Mouse (Mus musculus) large intestine, adult 2 months (tissue): ENCODE measurements around the gene Sirt5. TPM values are rescaled to one million over a fixed set of nuclear protein-coding genes. Genes with fewer than 3 reads are reported as not detected.

Source experiments
- DNase-seq: peaks from one replicate; pipeline ENCODE4 v3.0.0-alpha.2; 2012; ENCODE audit warnings: low read depth, low spot score
- WGBS: fragments of 180-500 bp; shearing (Covaris S2); methylation state at CpG from one replicate; pipeline ENCODE4 v1.1.7; 2018; 5-methylcytosine and 5-hydroxymethylcytosine counted together
- polyA plus RNA-seq: library from polyadenylated mRNA; depleted of rRNA; stranded (reverse); fragments of >200 nt; gene quantifications from 2 replicates; pipeline ENCODE4 v1.2.3, GENCODE M21; 2012; rRNA removed

Sirt5 gene
- polyA plus RNA-seq, result 4.0 and 6.0 TPM in 2 replicates

DNA sequence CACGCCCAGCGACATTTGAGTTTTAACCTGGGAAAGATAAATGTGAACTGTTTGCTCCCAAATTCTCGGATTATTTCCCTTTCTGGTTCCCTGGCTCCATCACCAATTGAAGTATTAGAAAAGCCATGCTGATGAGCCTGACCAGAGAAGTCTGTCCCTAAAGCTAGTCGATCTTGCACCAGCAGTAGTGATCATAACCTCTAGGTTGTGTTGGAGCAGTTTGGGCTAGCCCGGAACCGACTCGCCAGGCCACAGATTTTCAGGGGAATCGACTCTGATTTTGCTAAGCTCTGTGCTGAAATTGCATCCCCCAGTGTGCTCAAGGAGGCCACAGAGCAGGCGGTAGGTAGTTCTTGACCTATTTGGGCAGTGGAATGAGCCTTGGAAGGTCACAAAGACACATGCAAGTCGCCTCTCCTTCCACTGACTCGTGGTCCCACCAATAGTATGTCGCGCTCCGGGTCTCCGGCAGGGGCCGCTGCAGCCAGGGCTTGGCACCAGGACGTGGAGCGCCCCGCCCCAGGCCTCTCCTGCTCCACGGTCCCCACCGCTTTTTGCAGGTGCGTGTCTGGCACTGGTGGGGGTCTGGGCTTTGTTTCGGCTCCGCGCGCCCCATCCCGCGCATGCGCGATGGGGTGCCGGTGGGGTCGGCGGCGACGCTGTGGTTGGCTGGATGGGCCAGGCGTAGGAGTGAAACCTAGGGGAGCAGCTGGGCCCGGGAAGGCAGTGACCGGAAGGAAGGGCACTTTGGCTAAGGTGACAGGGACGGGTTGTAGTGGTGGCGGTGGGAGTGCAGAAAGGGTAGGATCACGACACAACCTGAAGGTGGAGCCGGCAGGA is at the start of gene Sirt5:
Gene Sirt5 (plus strand): TSS at position 512 of the 840 bp plus-strand sequence.
- WGBS, result 15% methylated on average over 42 of the region's 42 CpGs

DNA sequence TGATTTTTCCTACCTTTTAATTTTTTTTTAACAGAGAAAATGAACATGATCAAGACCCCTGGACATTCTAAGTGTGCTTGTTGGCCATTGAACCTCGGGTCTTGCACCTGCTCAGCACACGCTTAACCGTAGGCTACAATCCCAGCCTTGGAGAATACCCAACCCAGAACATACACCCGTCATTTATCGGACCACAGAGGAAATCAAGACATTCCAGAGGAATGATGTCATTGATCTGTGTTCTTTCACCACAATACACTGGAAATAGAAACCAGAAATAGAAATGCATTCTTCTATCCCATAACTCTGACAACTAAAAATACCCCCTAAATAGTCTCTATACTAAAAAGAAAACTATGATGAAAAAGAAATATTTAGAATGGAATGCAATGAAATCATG is 47.9 kb upstream of the Sirt5 start:
- DNase-seq, result no peak
- WGBS, result 55% methylated on average over 5 of the region's 5 CpGs

More for the DNA sequence above, at the start of gene Sirt5:
- peak; percentile 63 for DNase-seq

DNA sequence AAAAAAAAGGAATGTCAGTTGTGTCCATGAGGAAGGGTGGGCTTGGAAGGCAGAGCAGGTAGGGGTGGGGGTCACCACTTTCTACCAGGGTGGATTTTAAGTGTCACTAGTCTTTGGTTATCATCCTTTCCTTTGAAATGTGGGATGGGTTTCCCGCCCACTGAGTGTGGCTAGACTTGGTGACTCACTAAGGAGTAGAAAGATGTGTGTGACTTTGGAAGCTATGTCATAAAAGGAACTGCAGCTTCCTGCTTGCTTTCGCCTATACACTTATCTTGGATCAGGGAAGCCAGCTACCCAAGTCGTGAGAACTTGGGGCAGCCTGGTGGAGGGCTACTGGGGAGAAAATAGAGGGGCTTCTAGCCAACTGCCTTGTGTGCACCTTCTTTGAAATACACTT is 45.9 kb upstream of the Sirt5 start:
- WGBS, result 49% methylated on average over 3 of the region's 3 CpGs

DNA sequence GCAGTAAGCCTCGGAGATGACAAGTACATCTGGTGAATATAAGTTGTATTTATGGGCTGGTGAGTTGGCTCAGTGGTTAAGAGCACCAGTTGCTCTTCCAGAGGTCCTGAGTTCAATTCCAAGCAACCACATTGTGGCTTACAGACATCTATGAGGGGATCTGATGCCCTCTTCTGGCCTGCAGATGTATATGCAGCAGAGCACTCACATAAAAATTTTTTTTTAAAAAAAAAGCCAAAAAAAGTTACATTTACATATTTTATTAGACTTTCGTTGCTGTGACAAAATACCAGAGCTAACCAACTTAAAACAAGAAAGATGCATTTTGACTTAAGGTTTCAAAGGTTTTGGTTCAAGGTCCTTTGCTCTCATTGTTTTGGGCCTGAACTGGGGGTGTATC is 43.8 kb upstream of the Sirt5 start:
- 69% methylated on average over 2 of the region's 2 CpGs for WGBS
- DNase-seq, result no peak

More for the DNA sequence above, 45.9 kb upstream of the Sirt5 start:
- DNase-seq, result no peak

DNA sequence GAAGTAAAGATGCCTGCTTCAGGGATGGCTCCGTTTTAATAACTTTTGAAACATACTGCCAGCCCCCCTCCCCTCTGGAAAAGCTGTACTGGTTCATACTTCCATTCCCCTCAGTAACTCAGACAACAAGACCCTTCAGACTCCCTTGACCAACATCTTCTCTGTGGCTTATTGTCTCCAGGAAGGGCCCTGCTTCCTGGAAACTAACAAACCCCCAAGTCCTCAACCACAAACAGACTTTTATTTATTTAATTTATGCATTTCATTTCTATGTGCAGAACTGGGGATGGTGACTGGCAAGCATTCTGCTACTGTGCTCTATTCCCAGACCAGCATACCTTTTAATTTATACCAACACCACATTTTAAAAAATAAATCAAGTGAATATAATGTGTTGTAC is 39.9 kb upstream of the Sirt5 start:
- DNase-seq, result no peak
- WGBS, result 51% methylated on average over 1 of the region's 1 CpGs

DNA sequence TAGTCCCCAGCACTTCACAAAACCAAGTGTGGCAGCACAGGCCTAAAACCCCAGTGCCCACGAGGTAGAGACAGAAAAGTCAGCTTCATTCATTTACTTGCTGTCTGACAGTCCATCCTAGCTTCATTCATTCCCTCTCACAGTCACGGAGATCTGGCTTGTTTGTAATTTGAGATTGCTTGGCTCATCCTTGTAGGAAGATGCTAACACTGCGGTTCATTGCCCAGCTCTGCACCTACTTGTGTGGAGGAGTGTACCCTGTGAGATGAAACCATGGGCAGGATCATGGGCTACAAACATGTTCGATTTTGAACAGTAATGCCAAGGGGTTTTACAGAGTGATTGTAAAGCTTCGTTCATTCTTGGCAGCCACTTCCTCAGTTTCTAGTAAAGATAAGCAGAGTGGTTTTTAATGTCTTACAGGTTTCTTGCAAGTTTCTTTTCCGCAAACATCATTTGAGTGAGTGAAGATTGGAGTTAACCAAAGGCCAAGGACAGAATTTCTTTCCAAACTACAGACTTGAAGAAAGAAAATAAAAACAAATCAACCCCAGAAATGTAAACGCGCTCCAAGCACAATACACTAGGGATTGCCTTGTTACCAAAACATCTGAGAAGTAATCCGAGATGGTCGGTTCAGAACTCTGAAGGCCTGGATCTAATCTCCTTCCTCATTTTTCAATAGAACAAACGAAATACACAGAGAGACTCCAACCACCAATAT is 33.4 kb upstream of the Sirt5 start:
- DNase-seq, result no peak
- 42% methylated on average over 11 of the region's 11 CpGs for WGBS

DNA sequence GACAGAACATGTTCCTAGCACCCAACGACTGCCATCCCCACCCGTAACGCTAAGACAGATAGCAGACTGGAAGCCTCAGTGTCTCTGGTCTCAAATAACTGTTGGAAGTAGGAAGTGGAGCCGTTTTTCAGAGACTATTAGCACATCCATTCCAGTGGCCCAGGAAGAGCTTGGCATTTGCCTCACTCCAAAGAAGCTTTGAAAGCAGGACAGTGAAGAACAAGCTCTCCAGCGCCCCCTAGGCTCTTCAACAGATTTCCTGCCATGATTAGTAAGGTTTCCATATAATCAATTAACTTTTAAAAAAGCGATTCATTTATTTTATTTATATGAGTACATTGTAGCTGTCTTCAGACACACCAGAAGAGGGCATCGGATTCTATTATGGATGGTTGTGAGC is 32.7 kb upstream of the Sirt5 start:
- DNase-seq, result no peak
- WGBS, result 46% methylated on average over 7 of the region's 7 CpGs

DNA sequence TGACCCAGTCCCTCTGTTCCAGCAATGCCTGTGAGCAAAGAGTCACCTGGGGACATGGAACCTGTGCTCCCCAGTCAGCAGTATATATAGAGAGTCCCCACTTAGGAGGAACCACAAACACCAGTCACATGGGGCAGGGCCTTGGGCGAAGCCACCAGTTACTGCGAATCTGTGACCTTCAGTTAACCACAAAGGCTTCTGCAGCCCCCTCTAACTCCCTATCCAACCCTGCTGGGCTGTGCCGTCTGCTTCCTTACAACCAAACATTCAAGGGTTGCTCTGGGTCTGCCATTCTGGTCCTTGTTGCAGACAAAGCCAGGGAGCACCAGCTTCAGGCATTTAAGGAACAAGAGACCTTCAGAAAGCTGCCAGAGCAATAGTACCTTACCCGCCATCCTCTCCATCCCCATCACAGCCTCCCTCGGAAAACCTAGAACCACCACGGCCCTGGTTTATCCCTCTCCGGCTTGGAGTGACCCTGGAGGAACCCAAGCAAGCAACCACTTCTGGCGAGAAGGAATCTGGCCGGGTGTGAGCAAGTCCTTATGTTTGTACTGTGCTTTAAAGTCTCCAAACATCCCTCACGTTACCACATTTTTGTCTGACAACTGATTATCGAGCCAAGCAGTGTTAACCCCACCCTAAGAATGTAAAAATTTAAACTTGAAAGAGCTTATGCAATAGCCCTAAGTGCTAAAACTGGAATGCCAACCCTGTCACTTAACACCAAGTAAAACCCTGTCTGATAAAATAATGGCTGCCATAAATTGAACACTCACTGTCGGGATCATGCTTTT is 28.7 kb upstream of the Sirt5 start:
- no peak for DNase-seq
- 37% methylated on average over 12 of the region's 12 CpGs for WGBS

DNA sequence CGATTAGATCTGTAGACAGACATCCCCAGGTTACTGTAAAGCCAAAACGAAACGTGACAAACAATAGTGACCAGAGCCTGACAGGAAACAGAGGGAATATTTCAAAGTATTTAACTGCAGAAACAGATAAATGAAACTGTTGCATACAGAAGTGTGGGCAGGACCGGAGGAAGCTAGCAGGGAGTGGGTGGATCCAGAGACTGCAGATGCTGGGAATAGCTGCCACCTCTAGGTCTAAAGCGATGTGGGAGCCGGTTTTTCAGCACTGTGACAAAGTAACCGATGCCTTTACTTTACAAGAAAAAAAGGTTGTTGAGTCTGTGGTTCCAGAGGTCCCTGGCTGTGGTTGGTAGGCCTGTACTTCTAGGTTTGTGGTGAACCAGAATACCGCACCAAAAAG is 27.3 kb upstream of the Sirt5 start:
- WGBS, result 86% methylated on average over 8 of the region's 8 CpGs
- DNase-seq, result no peak

DNA sequence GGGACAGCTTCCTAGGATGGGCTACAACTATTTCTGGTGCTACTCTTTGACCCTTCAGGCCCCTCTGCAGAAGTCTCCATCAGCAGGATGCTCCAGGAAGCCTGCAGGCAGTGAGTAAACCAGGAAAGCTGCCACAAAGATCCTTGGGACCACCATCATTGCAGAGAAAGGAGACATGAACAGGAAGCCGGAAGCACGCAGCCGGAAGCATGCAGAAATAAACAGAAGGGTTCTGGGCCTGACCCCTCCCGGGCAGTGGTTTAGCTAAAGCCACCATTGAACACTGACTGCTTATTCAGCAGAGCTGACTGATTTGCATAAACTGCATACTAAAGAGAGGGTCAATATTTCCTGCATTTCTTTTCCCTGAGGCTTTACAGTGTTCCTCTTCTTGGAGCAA is 26.7 kb upstream of the Sirt5 start:
- no peak for DNase-seq
- WGBS, result 75% methylated on average over 4 of the region's 4 CpGs

DNA sequence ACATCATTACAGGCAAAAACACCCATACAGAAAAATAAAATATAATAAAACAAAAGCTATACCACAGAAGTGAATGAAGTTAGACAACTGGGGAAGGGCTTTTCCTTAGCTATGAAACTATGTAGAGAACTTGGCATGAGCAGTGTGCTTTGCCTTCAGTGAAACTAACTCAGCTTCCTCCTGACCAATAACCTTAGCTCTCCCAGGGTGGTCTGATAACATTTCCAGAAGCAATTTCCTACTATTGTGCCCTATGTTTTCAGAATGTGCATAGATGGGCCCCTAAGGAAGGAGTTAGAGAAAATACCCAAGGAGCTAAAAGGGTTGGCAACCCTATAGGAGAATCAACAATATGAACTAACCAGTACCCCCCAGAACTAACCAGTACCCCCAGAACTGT is 18.5 kb upstream of the Sirt5 start:
- DNase-seq, result no peak

DNA sequence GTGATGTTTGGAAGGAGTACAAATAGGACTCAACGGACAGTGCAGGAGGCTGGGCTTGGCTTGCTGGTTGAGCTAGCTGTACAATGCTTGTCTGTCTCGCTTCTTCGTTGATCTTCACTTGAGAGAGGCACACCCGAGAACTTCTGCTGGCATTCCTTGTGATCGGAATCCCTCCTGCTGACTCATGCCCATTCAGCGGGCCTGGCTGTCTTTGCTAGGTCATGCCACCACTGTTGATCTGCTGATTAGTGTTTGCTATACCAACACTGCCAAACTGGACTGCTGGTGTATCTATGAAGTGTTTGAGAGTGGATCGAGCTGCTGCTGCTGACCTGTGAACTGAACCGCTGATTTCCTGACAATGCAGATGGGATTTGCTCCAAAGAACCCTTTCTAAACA is 15.9 kb upstream of the Sirt5 start:
- 63% methylated on average over 8 of the region's 8 CpGs for WGBS
- no peak for DNase-seq

DNA sequence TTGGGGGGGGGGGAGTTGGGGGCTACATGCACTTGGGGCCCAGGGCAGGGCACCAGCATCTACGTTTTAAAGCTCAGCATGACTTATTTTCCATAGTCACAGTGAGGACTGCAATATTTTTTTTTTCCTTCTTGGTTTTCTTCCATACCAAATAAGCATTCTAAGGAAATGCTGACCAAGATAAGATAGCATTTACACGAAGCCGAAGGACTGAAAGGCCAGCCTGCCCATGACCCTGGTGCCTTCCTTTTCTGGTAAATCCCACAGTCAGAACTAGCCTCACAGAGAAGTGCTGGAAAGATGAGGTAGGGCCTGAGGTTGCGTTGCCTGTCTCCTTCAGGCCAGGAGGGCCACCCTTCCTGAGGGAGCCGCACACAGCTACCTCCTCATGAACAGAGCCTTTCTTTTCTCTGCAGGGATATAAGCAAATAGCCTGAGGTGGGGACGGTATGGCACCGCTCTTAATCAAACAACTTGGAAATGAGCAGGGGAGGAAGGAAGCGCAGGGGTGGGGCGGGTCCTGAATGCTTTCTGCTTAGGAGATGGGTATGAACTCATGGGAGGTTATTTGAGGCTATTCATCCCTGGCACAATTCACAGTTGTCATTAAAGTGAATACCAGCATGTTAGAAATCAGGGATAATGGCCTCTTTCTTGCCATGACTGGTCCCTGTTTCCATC is 14.7 kb upstream of the Sirt5 start:
- no peak for DNase-seq
- 49% methylated on average over 9 of the region's 9 CpGs for WGBS

DNA sequence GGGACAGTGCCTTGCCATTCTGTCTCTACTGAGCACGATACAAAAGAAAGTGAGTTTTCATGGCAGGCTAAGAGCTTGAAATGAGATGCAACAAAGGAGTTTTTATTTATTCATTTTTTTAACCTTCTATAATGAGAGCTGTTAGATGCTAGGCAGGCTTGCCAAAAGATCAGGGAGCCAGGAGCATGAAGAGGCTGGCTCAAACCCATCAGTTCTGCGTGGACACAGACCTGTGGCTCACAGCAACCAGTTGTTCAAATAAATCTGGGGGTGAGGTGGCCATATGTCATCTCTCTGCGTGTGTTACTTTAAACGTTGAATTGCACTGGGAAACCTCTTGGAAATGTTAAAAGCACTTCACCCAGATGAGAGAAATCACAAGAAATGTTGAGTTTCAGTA is 11.9 kb upstream of the Sirt5 start:
- DNase-seq, result no peak
- 60% methylated on average over 4 of the region's 4 CpGs for WGBS

DNA sequence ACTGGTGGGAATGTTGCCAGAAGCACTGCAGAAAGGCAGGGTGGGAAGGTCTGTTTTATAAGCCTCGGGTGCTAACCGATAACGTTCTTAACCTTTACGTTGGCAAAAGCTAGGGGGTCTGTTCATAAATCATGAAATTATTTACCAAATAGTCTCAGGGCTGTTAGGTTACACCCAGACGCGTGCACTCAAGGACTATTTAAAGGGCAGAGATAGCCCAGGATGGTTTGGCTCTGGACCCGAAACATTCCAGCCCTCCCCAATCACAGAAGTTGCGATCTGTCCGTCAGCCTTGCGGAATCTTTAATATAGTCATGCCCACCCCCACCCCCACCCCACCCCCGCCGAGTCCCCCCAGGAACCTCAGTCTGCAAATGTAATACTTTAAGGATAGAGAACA is 10.9 kb upstream of the Sirt5 start:
- WGBS, result 35% methylated on average over 12 of the region's 12 CpGs
- no peak for DNase-seq

DNA sequence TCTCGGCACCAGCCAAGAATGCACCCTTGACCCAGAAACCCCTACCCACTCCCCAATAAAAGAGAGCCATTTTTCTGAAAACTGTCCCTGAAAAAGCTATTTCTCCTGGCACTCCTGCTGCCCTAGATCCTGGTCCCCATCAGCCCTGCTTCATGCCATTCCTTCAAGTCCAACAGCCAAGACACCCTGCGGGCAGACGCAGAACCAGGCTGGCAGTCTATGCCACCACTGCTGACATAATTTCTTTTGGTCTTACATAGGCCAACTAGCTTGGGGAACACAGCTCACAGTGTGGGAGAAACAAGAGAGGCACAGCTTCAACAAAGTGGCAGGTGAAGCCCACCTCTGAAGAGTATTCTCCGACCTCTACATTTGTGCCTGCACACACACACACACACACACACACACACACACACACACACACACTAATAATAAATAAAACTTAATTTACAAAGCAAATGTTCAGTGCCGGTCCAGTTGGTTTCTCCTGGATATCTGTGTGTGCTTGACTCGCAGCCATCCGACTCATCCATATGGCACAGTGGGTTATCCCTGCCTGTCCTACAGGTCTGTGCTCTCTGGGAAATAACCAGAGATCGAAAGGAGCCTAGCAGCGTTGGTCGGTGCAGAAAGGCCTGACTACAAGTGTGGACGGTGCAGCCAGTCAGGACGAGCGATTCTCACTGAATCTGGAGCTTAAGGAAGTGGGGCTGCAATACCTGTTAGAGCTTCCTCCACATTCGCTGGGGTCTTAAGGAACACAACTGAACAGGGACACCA is 8.8 kb upstream of the Sirt5 start:
- WGBS, result 88% methylated on average over 14 of the region's 14 CpGs
- DNase-seq, result no peak

DNA sequence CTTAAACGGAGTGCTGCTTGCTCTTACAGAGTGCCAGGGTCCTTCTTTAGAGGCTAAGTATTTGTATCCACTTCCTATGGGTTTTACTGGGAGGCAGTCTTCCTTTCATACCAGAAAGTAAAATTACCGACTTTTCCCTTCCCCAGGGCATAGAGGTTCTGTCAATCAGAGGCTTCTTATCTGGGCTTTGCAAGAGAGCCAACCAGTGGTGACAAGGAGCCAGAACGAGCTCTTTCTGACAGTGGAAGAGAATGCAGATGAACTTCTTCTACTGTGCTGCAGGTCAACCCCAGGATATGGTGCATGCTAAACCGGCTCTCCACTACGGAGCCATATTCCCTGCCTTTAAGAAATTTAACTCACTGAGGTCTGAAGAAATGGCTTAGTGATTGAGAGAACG is 4.8 kb upstream of the Sirt5 start:
- 69% methylated on average over 6 of the region's 6 CpGs for WGBS
- DNase-seq, result no peak

DNA sequence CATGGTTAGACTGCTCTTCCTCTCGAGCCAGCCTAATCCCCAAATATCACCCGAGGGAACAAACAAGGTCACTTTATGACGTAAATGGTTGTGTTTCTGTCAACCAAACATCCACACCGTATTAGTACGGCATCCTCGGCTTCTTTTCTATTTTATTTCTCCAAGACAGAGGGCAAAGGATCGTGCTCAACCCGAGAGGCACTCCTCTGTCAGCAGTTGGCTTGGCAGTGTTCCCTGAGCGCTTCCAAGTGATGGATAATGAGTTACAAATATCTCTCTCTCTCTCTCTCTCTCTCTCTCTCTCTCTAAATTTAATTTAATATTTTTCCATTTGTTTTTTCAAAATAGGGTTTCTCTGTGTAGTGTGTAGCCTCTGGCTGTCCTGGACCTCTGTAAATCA is 2.9 kb upstream of the Sirt5 start:
- 66% methylated on average over 9 of the region's 9 CpGs for WGBS
- DNase-seq, result no peak

DNA sequence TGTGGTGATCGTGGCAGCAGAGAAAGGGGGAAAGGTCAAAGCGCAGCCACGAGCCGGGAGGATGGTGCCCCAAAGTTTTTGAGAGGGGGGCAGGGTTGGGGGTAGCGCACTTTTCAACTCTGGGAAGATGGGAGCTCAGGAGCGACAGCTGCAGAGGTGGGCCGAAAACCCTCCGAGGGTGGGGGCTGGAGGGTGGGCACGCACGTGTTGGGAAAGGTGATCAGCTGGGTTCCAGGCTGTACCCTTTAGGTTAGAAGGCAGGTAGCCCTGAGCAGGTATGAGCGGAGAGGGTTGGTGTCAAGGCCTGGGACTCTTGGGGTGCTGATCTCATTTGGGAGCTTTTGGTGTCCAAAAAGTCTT is 509 bp downstream of the Sirt5 start:
- WGBS, result 4% methylated on average over 11 of the region's 11 CpGs
- DNase-seq, result no peak
